Mouse (Mus musculus) neural tube, embryonic 10.5 days (tissue): Measurements from ENCODE around the gene Myof.

Experiments
- DNase-seq: peaks from one replicate; pipeline ENCODE4 v3.0.0-alpha.2; 2017; ENCODE audit warnings: low spot score; ENCODE audit errors: extremely low spot score

Gene Myof

GRCm38 (mm10) chr19:38042261-38042722, 1.1 kb downstream of the Myof start:
- DNase-seq, result no peak

DNA sequence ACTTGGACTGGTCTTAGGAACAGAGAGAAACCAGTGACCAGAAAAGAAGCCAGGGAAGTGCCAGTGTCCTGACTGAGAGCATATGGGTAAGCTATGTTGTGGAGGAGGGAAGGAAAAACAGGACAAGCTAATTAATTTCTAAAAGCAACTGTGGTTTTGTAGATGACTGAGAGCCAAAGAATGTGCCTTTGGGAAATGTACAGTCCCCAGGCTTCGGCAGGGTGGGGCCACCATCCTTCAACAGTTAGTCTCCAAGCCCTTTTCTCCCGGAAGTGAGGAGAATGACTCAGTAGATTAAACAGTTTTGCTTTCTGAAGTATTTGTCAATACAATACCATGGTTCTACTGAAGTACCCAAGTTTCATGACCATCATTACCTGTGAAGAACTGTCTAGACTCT, 5.1 kb downstream of the Myof start:
- no peak for DNase-seq

- no peak for DNase-seq
These were observed 7.6 kb downstream of the Myof start for GRCm38 (mm10) chr19:38035766-38036165.

DNA sequence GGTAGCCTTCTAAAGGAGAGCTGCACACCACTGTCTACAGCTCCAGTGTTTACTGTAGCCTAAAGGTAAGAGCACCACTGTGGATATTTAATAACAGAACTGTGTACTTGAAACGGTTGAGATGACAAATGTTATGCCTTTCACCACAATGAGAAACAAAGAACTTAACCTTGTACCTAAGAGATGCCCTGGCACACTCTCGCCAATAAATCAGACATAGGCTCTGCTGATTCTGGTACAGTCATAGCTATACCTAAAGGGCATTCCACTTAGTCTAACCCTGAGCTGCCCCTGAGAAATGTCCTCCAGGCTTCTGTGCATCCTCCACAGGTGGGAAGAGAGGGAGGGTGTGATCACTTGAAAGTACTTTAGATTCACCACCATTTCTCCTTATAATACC, 8.7 kb downstream of the Myof start:
- DNase-seq, result no peak

DNA sequence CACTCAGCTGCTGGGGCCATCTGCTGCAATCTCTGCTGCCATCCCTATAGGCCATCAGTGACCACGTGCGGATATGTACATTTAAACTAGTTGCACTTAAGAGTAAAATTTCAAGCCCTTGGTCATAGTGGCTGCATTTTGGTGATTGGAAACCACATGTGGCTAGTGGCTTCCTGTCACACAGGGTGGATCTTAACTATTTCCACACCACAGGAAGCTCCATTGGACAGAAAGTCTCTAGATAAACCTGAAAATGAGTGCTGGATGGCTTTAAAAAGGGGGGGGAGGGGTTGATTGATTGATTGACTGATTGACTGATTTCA, 9.7 kb downstream of the Myof start:
- no peak for DNase-seq

DNA sequence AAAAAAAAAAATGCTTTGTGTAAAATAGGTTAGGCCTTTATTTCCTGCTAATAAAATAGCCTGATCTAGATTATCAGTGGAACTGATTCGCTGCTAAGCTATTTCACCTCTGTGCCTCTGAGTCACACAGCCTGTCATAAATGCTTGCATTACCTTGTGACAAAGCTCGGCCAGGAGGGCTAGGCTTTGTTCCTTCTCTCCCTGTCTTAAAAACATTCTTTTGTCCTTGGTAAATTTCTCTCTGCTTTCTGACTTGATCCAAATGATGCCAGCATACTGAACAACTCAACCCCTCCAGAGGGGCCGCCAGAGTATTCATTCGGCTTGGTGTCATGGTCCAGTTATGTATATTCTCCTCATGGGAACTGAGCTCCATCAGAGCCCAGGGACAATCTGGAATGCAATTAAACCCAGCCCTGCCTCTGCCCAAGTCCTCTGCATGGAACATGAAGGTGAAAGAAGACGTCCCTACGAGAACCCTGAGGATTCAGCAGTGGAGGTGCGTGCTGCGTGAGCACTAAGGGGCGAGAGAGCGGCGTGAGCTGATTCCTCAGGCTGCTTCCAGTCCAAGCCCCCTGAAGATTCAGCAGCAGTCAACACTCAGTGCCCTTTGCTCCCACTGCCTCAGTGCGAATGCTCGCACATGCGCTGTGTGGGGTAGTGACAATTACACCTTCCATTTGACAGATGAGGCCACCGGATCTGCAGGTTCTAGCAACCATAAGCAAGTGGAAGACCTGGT, 10.2 kb downstream of the Myof start:
- no peak for DNase-seq

GRCm38 (mm10) chr19:38031144-38031543, 12.2 kb downstream of the Myof start:
- DNase-seq, result no peak

DNA sequence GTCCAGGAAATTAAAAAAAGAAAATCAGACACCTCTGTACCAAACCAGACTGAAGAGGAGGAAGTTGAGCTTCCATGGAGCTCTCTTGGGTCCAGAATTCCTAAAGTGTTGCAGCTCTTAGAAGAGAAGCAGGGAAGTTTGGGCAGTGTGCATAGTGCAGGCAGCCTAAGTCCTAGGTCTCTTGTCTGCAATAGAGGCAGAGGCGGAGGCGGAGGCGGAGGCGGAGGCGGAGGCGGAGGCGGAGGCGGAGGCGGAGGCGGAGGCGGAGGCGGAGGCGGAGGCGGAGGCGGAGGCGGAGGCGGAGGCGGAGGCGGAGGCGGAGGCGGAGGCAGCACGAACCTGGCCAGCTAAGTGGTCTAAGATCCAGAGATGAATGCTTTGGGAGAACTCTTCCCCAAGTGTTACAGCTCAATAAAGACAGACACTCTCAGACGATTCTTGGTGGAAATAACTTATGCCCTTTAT, 12.7 kb downstream of the Myof start:
- DNase-seq, result no peak

GRCm38 (mm10) chr19:38029871-38030270, 13.5 kb downstream of the Myof start:
- DNase-seq, result no peak

GRCm38 (mm10) chr19:38029292-38029691, 14.1 kb downstream of the Myof start:
- DNase-seq, result no peak

GRCm38 (mm10) chr19:38027881-38028521, 15.4 kb downstream of the Myof start:
- no peak for DNase-seq

GRCm38 (mm10) chr19:38027389-38027788, 16.0 kb downstream of the Myof start:
- DNase-seq, result no peak

GRCm38 (mm10) chr19:38026211-38026624, 17.2 kb downstream of the Myof start:
- no peak for DNase-seq

- no peak for DNase-seq
These were observed 17.9 kb downstream of the Myof start for GRCm38 (mm10) chr19:38025254-38026041.

DNA sequence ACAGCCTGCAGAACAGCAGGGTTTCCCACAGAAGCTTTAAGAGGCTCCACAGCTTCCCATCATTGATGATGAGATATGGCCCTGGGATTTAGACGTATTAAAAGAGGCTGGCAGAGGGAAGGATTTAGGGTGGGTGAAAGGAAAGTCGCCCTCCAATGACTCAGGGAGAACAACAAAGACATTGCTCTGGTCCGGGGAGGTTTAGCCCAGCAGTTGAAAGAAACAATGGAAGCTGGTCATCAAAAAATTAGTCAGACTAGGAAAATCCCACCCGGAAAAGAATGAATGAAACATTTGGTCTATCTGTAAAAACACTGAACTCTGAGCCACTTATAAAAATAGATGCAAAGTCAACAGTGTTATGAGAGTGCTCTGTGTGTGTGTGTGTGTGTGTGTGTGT, 19.8 kb downstream of the Myof start:
- no peak for DNase-seq

DNA sequence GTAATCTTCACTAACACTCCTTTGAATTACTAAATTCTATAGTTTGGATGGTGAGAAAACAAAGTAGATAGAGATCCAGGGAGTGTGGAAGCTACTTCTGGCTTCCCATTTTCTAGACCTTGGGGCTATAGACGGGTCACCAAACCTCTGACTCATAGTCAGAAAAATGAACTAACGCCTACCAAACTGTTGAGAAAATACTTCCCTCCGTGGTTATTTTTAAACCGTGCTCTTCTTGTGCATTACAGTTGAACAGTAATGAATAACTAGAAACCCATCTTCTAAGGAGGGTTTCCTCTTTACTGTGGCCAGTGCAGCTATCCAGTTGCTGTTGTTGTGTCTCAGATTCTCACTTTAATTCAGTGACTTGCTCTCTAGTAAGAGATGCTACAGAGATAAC, 20.7 kb downstream of the Myof start:
- DNase-seq, result no peak

GRCm38 (mm10) chr19:38015873-38016254, 27.5 kb downstream of the Myof start:
- DNase-seq, result no peak

DNA sequence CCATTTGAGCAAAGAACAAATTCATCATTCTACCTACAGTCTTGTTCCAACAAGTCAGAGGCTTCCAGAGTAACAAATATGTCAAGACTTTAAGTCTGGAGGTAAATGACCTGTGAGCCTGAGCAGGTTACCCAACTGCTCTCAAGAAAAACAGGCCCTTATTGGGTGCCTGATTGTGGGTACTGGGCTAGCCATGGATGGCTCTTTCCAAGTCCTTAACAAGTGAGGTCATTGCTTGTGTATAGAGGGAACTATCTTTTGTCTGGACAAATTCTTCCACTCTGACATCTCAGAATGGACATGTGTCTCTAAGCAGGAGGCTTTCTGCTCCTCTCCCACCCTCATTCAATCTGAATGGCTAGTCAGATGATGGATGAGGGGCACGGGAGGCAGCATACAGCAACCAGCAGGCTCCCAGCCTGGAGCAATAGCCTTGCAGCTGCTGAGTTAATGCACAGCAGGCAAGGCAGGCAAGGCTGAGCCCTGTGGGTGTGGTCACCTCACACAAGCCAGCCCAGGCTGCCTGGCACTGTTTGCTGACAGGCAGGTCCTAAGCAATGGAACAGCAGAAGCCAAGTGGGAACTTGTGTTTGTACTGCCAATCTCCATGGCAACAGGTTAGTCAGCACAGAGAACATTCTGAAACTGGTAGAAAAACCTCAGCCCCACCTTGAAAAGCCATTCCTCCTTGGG, 28.1 kb downstream of the Myof start:
- DNase-seq, result peak; percentile 55

DNA sequence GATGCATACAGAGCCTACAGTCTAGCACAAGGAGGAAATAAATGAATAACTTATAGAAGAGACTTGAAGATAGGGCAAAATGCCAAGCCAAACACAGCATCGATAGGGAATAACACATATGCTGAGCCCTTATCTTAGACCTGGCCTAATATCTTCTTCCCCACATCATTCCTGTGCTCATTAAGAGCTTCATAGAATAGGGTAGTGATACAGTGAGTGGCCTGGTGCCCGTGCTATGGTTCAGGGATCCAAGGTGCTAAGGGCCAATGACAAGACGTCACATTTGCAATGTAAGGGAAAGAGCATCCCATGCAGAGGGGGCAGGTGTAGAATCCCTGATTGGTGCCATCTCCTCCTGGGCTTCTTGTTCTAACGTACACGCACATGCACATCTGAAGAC, 28.9 kb downstream of the Myof start:
- no peak for DNase-seq

DNA sequence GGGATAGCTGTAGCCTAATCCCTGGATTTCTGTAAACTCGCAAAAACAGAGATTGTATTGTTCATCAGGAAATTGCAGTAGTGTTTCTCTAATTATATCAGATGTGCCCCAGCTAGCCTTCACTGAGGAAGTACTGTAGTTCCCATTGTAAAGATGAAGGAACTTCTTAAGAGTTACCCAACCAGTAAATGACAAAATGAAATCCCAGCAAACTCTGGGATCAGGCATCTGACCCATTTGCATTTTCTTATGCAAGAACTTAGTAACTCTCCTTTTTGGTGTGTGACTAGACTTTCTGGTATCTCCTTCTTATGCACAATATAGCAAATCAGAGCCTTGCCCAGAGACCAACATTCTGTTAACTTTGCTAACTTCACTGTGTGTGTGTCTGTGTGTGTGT, 32.0 kb downstream of the Myof start:
- no peak for DNase-seq

GRCm38 (mm10) chr19:38004809-38005380, 38.5 kb downstream of the Myof start:
- no peak for DNase-seq
